Mouse (Mus musculus) liver, adult 2 months (tissue): Measurements from ENCODE around the gene Gpi1.

Experiments
- CTCF ChIP-seq: fragments of 200-500 bp; IDR thresholded peaks from 2 replicates; pipeline ENCODE4 v1.5.1; 2011; ENCODE audit warnings: low read depth, low read length, control low read depth
- POLR2A ChIP-seq: fragments of 200-500 bp; IDR thresholded peaks from 2 replicates; pipeline ENCODE4 v1.6.1; 2011; ENCODE audit warnings: low read length, control low read depth; ENCODE audit not compliant: insufficient read depth; ENCODE audit errors: extremely low read depth

DNA sequence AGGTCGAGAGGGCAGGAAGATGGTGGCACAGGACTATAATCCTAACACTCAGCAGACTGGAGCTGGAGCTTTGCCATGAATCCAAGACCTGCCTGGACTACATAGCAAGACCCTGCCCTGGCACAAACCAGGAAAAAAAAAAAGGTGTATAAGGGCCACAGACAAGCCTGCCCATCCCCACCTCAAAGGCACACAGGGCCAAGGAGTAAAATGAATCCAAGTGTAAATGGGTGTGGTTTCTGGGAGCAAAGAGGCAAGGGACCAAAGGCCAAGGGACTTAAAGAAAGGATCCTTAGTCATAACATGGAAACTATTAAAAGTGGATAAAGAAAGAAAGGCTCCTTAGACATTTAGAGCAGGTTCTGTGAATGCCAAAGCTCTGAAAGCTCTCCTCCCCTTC is 11.6 kb downstream of the Gpi1 start:
- TF ChIP-seq CTCF (no peak), POLR2A (no peak)
